Mouse (Mus musculus) ES-E14 (cell line): Measurements from ENCODE around the gene Prelid3b.

ENCODE experiments used
- CHD2 ChIP-seq: IDR thresholded peaks from 2 replicates; pipeline ENCODE4 v1.6.1; 2014; ENCODE audit warnings: mild to moderate bottlenecking, low read depth, low read length, inconsistent platforms
- ZNF384 ChIP-seq: IDR thresholded peaks from 2 replicates; pipeline ENCODE4 v1.6.1; 2012; ENCODE audit warnings: low read depth, low read length, inconsistent platforms

- TF ChIP-seq ZNF384 = no peak
- no peak for TF ChIP-seq CHD2
Observed at GRCm38 (mm10) chr2:174472818-174473549, at the start of gene Prelid3b.
